Mouse (Mus musculus): ENCODE measurements at regions not wholly inside any gene's neighbourhood (a gene's known extent, or its start where the extent isn't known, plus 50 kb on each side); places are given as distances from the start of the nearest gene placed in this dataset.

- no peak for TF ChIP-seq REST (IDR thresholded peaks at IDR 0.05; ENCODE audit: insufficient read depth, insufficient read length)
- TF ChIP-seq POLR2AphosphoS2 (IDR thresholded peaks at IDR 0.05; ENCODE audit: insufficient read length, low read depth), result no peak
- TF ChIP-seq USF1 (IDR thresholded peaks at IDR 0.05; ENCODE audit: low read depth), result no peak
- no peak for TF ChIP-seq MYOG (IDR thresholded peaks at IDR 0.05; ENCODE audit: control insufficient read depth in 1 of 3, insufficient read depth in 1 of 3, insufficient read length in 2 of 3, low read depth in 2 of 3)
- no peak for TF ChIP-seq SRF (IDR thresholded peaks at IDR 0.05; ENCODE audit: control insufficient read depth, insufficient read length, low read depth)
- TF ChIP-seq TCF12 (IDR thresholded peaks at IDR 0.05; ENCODE audit: insufficient read depth, poor library complexity, severe bottlenecking), result no peak
- no peak for TF ChIP-seq POLR2A (IDR thresholded peaks at IDR 0.05; ENCODE audit: insufficient read length, low read depth)
- no peak for TF ChIP-seq TCF3 (IDR thresholded peaks at IDR 0.05; ENCODE audit: insufficient read length, low read depth)
- Histone ChIP-seq H3K4me3 (no peak overlapping the region), H3K4me2 (ENCODE audit: low read depth) (no peak overlapping the region), H3K36me3 (ENCODE audit: control insufficient read depth, insufficient read depth) (no peaks in the 10 kb centered on the region), H3ac (ENCODE audit: control insufficient read depth, insufficient read length) (no peak overlapping the region), H3K79me2 (ENCODE audit: control insufficient read depth, insufficient read depth) (no peaks in the 10 kb centered on the region), H3K27me3 (ENCODE audit: control insufficient read depth, insufficient read depth, insufficient read length) (no peaks in the 10 kb centered on the region)
Observed at GRCm38 (mm10) chr16:37459533-37459890, 74.8 kb upstream of the Stxbp5l start.

DNA sequence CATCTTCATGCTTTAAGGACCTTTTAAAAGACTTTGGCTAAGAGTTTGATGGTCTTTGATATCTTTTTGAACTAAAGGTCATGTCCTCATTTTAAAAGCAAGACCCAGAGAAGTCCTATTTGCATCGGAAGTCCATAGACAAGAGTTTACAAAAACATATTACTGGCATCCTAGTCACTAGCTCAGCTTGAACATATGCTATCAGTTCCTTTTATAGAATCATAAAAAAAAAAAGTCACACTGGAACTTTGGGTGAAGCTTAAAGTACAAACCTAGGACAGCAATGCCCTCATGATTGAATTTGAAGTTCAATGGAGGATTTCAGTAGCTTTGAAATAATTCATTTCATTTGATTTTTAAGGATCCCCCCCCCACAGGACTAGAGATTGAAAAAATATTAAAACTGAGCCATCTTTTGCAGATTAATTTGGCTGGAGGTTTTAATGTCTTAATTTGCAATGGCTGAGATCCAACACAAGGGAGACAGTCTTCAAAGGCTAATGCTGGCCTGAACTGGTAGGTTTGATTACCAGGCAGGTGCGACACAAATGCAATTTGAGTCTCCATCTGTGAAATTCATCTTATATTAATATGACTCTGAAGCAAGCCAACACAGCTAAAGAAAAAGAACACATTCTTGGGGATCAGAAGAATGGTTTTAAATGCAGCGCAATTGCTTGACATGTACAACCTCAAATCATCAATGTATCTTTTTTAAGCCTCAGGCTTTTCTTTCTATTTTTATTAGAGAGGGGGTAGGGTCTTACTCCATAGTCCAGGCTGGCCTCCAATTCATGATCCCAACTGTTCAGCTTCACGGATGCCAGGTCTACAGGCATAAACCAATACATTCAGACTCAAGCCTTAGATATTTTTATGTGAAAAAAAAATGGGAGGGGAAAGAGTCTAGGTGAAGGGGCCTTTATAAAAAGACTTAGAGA lies 74.1 kb upstream of the Stxbp5l start:
- Histone ChIP-seq H3K4me2 (ENCODE audit: low read depth) (no peak overlapping the region), H3K79me2 (ENCODE audit: control insufficient read depth, insufficient read depth) (no peaks in the 10 kb centered on the region), H3ac (ENCODE audit: control insufficient read depth, insufficient read length) (no peak overlapping the region), H3K4me3 (no peak overlapping the region), H3K36me3 (ENCODE audit: control insufficient read depth, insufficient read depth) (no peaks in the 10 kb centered on the region), H3K27me3 (ENCODE audit: control insufficient read depth, insufficient read depth, insufficient read length) (no peaks in the 10 kb centered on the region)
- TF ChIP-seq E2F4 (IDR thresholded peaks at IDR 0.05; ENCODE audit: insufficient read depth) (no peak), TCF3 (IDR thresholded peaks at IDR 0.05; ENCODE audit: insufficient read length, low read depth) (no peak), TCF12 (IDR thresholded peaks at IDR 0.05; ENCODE audit: insufficient read depth, poor library complexity, severe bottlenecking) (no peak), CEBPB (IDR thresholded peaks at IDR 0.05; ENCODE audit: insufficient read depth, poor library complexity, severe bottlenecking) (no peak), POLR2AphosphoS2 (IDR thresholded peaks at IDR 0.05; ENCODE audit: insufficient read length, low read depth) (no peak), SRF (IDR thresholded peaks at IDR 0.05; ENCODE audit: control insufficient read depth, insufficient read length, low read depth) (no peak), REST (IDR thresholded peaks at IDR 0.05; ENCODE audit: insufficient read depth, insufficient read length) (no peak), MAX (IDR thresholded peaks at IDR 0.05; ENCODE audit: low read depth) (no peak), MYOG (IDR thresholded peaks at IDR 0.05; ENCODE audit: control insufficient read depth in 1 of 3, insufficient read depth in 1 of 3, insufficient read length in 2 of 3, low read depth in 2 of 3) (no peak), POLR2A (IDR thresholded peaks at IDR 0.05; ENCODE audit: insufficient read length, low read depth) (no peak), USF1 (IDR thresholded peaks at IDR 0.05; ENCODE audit: low read depth) (no peak), MYOD1 (IDR thresholded peaks at IDR 0.05; ENCODE audit: control insufficient read depth in 1 of 3, insufficient read length in 2 of 3, low read depth in 2 of 3) (no peak)

DNA sequence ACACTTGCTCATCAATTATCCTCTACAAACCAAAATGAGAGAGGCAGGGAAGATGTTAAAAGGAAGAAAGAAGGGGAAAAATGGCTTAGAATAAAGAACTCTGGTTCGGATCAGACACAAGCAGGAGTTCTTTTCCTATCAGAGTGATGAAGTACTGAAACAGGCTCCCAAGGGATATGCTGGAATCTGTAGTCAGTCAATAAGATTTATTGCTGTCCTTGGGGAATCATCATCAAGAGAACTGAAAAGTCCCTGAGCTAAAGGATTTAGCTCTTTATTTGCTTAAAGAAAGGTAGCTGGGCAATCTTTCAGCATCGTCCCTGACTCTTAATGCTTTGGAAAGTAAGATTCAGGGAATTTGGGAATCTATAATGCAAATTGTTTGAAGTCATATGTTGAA lies 71.2 kb upstream of the Stxbp5l start:
- Histone ChIP-seq H3K4me2 (ENCODE audit: low read depth) (no peak overlapping the region), H3K79me2 (ENCODE audit: control insufficient read depth, insufficient read depth) (no peaks in the 10 kb centered on the region), H3K27me3 (ENCODE audit: control insufficient read depth, insufficient read depth, insufficient read length) (peaks cover 3% of the 10 kb centered on the region), H3K4me3 (no peak overlapping the region), H3ac (ENCODE audit: control insufficient read depth, insufficient read length) (no peak overlapping the region), H3K36me3 (ENCODE audit: control insufficient read depth, insufficient read depth) (no peaks in the 10 kb centered on the region)
- TF ChIP-seq TCF3 (IDR thresholded peaks at IDR 0.05; ENCODE audit: insufficient read length, low read depth), result no peak
- TF ChIP-seq TCF12 (IDR thresholded peaks at IDR 0.05; ENCODE audit: insufficient read depth, poor library complexity, severe bottlenecking), result no peak
- TF ChIP-seq MYOG (IDR thresholded peaks at IDR 0.05; ENCODE audit: control insufficient read depth in 1 of 3, insufficient read depth in 1 of 3, insufficient read length in 2 of 3, low read depth in 2 of 3), result no peak
- TF ChIP-seq POLR2A (IDR thresholded peaks at IDR 0.05; ENCODE audit: insufficient read length, low read depth), result no peak
- TF ChIP-seq USF1 (IDR thresholded peaks at IDR 0.05; ENCODE audit: low read depth), result no peak
- no peak for TF ChIP-seq POLR2AphosphoS2 (IDR thresholded peaks at IDR 0.05; ENCODE audit: insufficient read length, low read depth)
- no peak for TF ChIP-seq E2F4 (IDR thresholded peaks at IDR 0.05; ENCODE audit: insufficient read depth)
- no peak for TF ChIP-seq MYOD1 (IDR thresholded peaks at IDR 0.05; ENCODE audit: control insufficient read depth in 1 of 3, insufficient read length in 2 of 3, low read depth in 2 of 3)
- no peak for TF ChIP-seq CEBPB (IDR thresholded peaks at IDR 0.05; ENCODE audit: insufficient read depth, poor library complexity, severe bottlenecking)
- no peak for TF ChIP-seq MAX (IDR thresholded peaks at IDR 0.05; ENCODE audit: low read depth)
- no peak for TF ChIP-seq REST (IDR thresholded peaks at IDR 0.05; ENCODE audit: insufficient read depth, insufficient read length)
- TF ChIP-seq SRF (IDR thresholded peaks at IDR 0.05; ENCODE audit: control insufficient read depth, insufficient read length, low read depth), result no peak

GRCm38 (mm10) chr16:37449846-37450245 lies 65.1 kb upstream of the Stxbp5l start:
- TF ChIP-seq MYOG (IDR thresholded peaks at IDR 0.05; ENCODE audit: control insufficient read depth in 1 of 3, insufficient read depth in 1 of 3, insufficient read length in 2 of 3, low read depth in 2 of 3) (no peak), MYOD1 (IDR thresholded peaks at IDR 0.05; ENCODE audit: control insufficient read depth in 1 of 3, insufficient read length in 2 of 3, low read depth in 2 of 3) (no peak), USF1 (IDR thresholded peaks at IDR 0.05; ENCODE audit: low read depth) (no peak), REST (IDR thresholded peaks at IDR 0.05; ENCODE audit: insufficient read depth, insufficient read length) (no peak), POLR2AphosphoS2 (IDR thresholded peaks at IDR 0.05; ENCODE audit: insufficient read length, low read depth) (no peak), TCF12 (IDR thresholded peaks at IDR 0.05; ENCODE audit: insufficient read depth, poor library complexity, severe bottlenecking) (no peak), E2F4 (IDR thresholded peaks at IDR 0.05; ENCODE audit: insufficient read depth) (no peak), TCF3 (IDR thresholded peaks at IDR 0.05; ENCODE audit: insufficient read length, low read depth) (no peak), SRF (IDR thresholded peaks at IDR 0.05; ENCODE audit: control insufficient read depth, insufficient read length, low read depth) (no peak), CEBPB (IDR thresholded peaks at IDR 0.05; ENCODE audit: insufficient read depth, poor library complexity, severe bottlenecking) (no peak)
- no peak overlapping the region for H3K4me3 ChIP-seq
- H3K4me2 ChIP-seq (ENCODE audit: low read depth), result no peak overlapping the region
- H3K27me3 ChIP-seq (ENCODE audit: control insufficient read depth, insufficient read depth, insufficient read length), result peaks cover 3% of the 10 kb centered on the region
- no peaks in the 10 kb centered on the region for H3K79me2 ChIP-seq (ENCODE audit: control insufficient read depth, insufficient read depth)
- H3ac ChIP-seq (ENCODE audit: control insufficient read depth, insufficient read length), result no peak overlapping the region
- H3K36me3 ChIP-seq (ENCODE audit: control insufficient read depth, insufficient read depth), result no peaks in the 10 kb centered on the region

All from myocyte (in vitro differentiated cells).